Comparison of ENCODE assay signal across 15 mouse cellular contexts in the genomic region with DNA sequence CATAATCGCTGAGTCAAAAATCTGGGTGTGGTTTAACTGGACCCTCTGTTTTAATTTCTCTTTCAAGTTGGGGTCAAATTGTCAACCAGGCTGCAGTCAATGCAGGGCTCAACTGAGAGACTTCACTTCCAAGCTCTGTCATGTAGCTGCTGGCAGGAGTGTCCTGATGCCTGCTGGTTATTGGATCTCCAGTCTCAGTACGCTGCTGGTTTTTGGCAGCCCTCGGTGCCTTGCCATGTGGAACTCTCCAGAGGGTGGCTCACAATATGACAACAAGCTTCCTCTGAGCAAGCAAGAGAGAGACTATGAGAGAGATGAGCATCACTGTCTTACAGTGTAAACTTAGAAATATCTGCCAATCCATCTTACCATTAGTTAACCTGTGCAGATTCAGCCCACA.
"Had no signal": no experiment of that assay in that cellular context is flagged by ENCODE, and none has a peak within 500 bp of the region (broad histone marks: within the 10 kb centered on the region; RNA-seq: fewer than 3 reads in every experiment).

No protein-coding gene starts in this region.

- H3K4me1 ChIP-seq: limb, embryonic 10.5 days; liver, embryonic 12.5 days; stomach, embryonic 15.5 days had no signal

- H3K4me3 ChIP-seq: layer of hippocampus, adult 2 months; limb, embryonic 10.5 days; liver, embryonic 12.5 days; midbrain, embryonic 10.5 days; midbrain, embryonic 15.5 days; neural tube, embryonic 13.5 days; stomach, embryonic 15.5 days had no signal

- ATAC-seq: liver, embryonic 12.5 days; midbrain, embryonic 15.5 days had no signal

- H3K27me3 ChIP-seq: stomach, embryonic 15.5 days had no signal

- H3K27ac ChIP-seq: kidney, postnatal 0 days; layer of hippocampus, adult 2 months; limb, embryonic 10.5 days; liver, embryonic 12.5 days; midbrain, embryonic 10.5 days; midbrain, embryonic 15.5 days; neural tube, embryonic 13.5 days; stomach, embryonic 15.5 days had no signal

- DNase-seq: kidney, postnatal 36 days; lung, embryonic 14.5 days; lung, postnatal 10 days; lung, postnatal 4 days; retina, postnatal 1 day; thymus, adult 2 months; thymus, postnatal 36 days had no signal
